Mouse (Mus musculus): ENCODE data around the gene Rassf1. TPM values are rescaled to one million over a fixed set of nuclear protein-coding genes. Genes with fewer than 3 reads are reported as not detected.
A peak's percentile ranks its signal among the peaks of the same experiment; 100 is the strongest.

Rassf1 gene
- polyA plus RNA-seq, 1 experiment from 2014 or later: 55.6 TPM

DNA sequence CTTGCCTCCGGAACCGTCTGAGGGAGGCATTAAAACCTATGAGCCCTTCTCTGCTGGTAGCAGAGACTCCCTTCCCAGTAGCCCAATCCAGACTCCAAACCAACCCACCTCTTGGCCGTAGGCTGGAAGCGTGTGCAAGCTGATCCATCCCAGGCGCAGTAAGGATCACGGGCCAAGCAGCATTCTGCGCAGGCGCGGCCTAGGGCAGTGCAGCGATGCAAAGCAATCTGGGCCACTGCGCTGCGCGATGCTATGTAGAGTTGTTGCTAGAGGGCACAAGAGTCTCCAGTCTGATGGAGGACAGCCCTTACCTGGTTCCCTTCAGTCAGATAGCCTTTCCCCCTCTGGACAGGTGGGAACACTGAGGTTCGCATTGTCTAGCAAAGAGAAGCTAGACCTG is 48.5 kb downstream of the Rassf1 start:
- H3K27ac ChIP-seq: no peak overlapping the region
- 0 out of 2 replicates have a peak, but pooled peaks cover under 1% of the 10 kb centered on the region for H3K36me3 ChIP-seq
- 0 out of 2 replicates have a peak, but pooled peaks cover 3% of the 10 kb centered on the region for H3K27me3 ChIP-seq
- no peak for ATAC-seq (ENCODE audit: insufficient number of reproducible peaks, insufficient read depth, low FRiP score, low TSS enrichment)
- no peaks in the 10 kb centered on the region for H3K9me3 ChIP-seq
- H3K4me3 ChIP-seq: no peak overlapping the region
- WGBS: 67% methylated on average over 14 of the region's 14 CpGs
- no peak overlapping the region for H3K9ac ChIP-seq
- H3K4me1 ChIP-seq: peaks cover 19% of the 10 kb centered on the region
- no peak overlapping the region for H3K4me2 ChIP-seq (replicated peaks)

GRCm38 (mm10) chr9:107600745-107601144 is 49.4 kb downstream of the Rassf1 start:
- no peak for ATAC-seq (ENCODE audit: insufficient number of reproducible peaks, insufficient read depth, low FRiP score, low TSS enrichment)
- Histone ChIP-seq H3K27ac (no peak overlapping the region), H3K27me3 (0 out of 2 replicates have a peak, but pooled peaks cover 3% of the 10 kb centered on the region), H3K9me3 (no peaks in the 10 kb centered on the region), H3K4me1 (peaks cover 28% of the 10 kb centered on the region), H3K9ac (no peak overlapping the region), H3K4me3 (no peak overlapping the region), H3K4me2 (replicated peaks) (no peak overlapping the region), H3K36me3 (no peaks in the 10 kb centered on the region)
- 80% methylated on average over 12 of the region's 12 CpGs for WGBS

- H3K27ac ChIP-seq: no peak overlapping the region
- no peaks in the 10 kb centered on the region for H3K36me3 ChIP-seq
- peaks cover 33% of the 10 kb centered on the region for H3K4me1 ChIP-seq
- WGBS: 89% methylated on average over 11 of the region's 11 CpGs
- no peak for ATAC-seq (ENCODE audit: insufficient number of reproducible peaks, insufficient read depth, low FRiP score, low TSS enrichment)
- no peak overlapping the region for H3K4me2 ChIP-seq (replicated peaks)
- no peak overlapping the region for H3K9ac ChIP-seq
- H3K4me3 ChIP-seq: no peak overlapping the region
- 0 out of 2 replicates have a peak, but pooled peaks cover 3% of the 10 kb centered on the region for H3K27me3 ChIP-seq
- H3K9me3 ChIP-seq: no peaks in the 10 kb centered on the region
These were observed 49.9 kb downstream of the Rassf1 start for GRCm38 (mm10) chr9:107601275-107601674.

- Histone ChIP-seq H3K9me3 (no peaks in the 10 kb centered on the region), H3K4me2 (replicated peaks) (no peak overlapping the region; the same call in 1 of the 2 replicates), H3K36me3 (no peaks in the 10 kb centered on the region), H3K27ac (0 out of 2 replicates have a peak overlapping the region, but pooled peaks have one; percentile 13), H3K9ac (peak overlapping the region; percentile 32; the same call in 1 of the 2 replicates), H3K27me3 (0 out of 2 replicates have a peak, but pooled peaks cover 3% of the 10 kb centered on the region), H3K4me3 (no peak overlapping the region), H3K4me1 (peaks cover 42% of the 10 kb centered on the region)
- ATAC-seq (ENCODE audit: insufficient number of reproducible peaks, insufficient read depth, low FRiP score, low TSS enrichment): peak; percentile 30; the same call in 1 of the 2 replicates
- 11% methylated on average over 10 of the region's 10 CpGs for WGBS
These were observed 50.8 kb downstream of the Rassf1 start for GRCm38 (mm10) chr9:107602068-107602648.

GRCm38 (mm10) chr9:107603251-107603650 is 51.9 kb downstream of the Rassf1 start:
- 80% methylated on average over 6 of the region's 6 CpGs for WGBS
- no peak for ATAC-seq (ENCODE audit: insufficient number of reproducible peaks, insufficient read depth, low FRiP score, low TSS enrichment)
- peaks cover 48% of the 10 kb centered on the region for H3K4me1 ChIP-seq

DNA sequence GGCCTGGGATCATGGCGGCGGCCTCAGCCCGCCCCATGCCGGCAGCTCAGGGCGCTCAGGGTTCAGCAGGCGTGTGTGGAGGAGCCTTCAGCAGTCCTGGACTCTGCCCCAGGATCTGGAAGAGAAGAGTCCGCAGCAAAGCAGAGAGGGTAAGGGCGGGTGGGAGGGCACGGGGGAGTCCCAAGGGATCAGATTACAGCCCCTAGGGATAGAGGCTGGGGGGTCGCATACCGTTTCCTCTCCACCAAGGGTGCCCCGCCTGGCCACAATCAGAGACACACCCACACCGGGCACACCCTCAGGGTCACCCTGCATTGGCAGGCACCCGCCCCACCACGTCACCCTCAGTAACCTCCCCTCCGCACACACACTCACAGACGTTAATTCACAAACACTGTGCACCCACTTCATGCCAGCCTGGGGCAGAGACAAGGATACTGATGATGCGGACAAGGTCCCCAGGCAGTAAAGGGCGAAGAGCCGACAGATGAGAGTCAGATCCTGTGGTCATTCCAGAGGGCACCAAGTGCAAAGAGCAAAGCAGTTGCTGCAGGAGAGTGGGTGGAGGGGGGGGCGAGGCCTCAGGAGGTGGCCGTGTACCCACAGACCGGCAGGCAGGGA is 53.8 kb downstream of the Rassf1 start:
- no peaks in the 10 kb centered on the region for H3K36me3 ChIP-seq
- ATAC-seq (ENCODE audit: insufficient number of reproducible peaks, insufficient read depth, low FRiP score, low TSS enrichment): no peak
- peak overlapping the region; percentile 37 for H3K4me2 ChIP-seq (replicated peaks)
- H3K4me3 ChIP-seq: no peak overlapping the region
- no peaks in the 10 kb centered on the region for H3K9me3 ChIP-seq
- WGBS: 28% methylated on average over 23 of the region's 23 CpGs
- peaks cover 61% of the 10 kb centered on the region for H3K4me1 ChIP-seq
- no peak overlapping the region for H3K27ac ChIP-seq
- 0 out of 2 replicates have a peak, but pooled peaks cover 3% of the 10 kb centered on the region for H3K27me3 ChIP-seq
- H3K9ac ChIP-seq: peak overlapping the region; percentile 33; the same call in 1 of the 2 replicates

More at GRCm38 (mm10) chr9:107603251-107603650, 51.9 kb downstream of the Rassf1 start:
- Histone ChIP-seq H3K36me3 (no peaks in the 10 kb centered on the region), H3K9me3 (no peaks in the 10 kb centered on the region), H3K4me3 (no peak overlapping the region), H3K27me3 (0 out of 2 replicates have a peak, but pooled peaks cover 3% of the 10 kb centered on the region), H3K27ac (no peak overlapping the region), H3K9ac (no peak overlapping the region), H3K4me2 (replicated peaks) (no peak overlapping the region)

DNA sequence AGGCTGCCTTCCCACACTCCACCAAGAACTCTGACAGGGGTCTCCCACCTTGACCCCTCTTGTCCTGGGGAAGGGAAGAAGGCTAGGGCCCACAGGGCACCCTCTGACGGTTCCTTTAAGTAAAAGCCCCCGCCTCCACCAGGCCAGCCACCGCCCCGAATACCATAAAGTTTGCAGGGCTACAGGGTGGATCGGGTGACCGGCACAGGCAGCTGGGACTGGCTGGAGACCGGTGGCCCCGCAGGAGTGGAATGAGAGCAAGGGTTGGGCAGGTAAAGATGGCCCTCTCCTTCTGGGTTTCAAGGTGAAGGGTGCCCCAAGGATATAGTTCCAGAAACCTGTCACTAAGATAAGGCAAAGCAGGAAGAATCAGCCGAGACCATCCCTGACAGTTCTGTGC is 55.2 kb downstream of the Rassf1 start:
- Histone ChIP-seq H3K4me1 (peaks cover 61% of the 10 kb centered on the region), H3K9ac (peak overlapping the region; percentile 19; the same call in 1 of the 2 replicates), H3K9me3 (no peaks in the 10 kb centered on the region), H3K36me3 (no peaks in the 10 kb centered on the region), H3K4me2 (replicated peaks) (peak overlapping the region; percentile 33), H3K27me3 (no peaks in the 10 kb centered on the region), H3K4me3 (no peak overlapping the region), H3K27ac (peak overlapping the region; percentile 46; the same call in 1 of the 2 replicates)
- no peak for ATAC-seq (ENCODE audit: insufficient number of reproducible peaks, insufficient read depth, low FRiP score, low TSS enrichment)
- 8% methylated on average over 9 of the region's 9 CpGs for WGBS

DNA sequence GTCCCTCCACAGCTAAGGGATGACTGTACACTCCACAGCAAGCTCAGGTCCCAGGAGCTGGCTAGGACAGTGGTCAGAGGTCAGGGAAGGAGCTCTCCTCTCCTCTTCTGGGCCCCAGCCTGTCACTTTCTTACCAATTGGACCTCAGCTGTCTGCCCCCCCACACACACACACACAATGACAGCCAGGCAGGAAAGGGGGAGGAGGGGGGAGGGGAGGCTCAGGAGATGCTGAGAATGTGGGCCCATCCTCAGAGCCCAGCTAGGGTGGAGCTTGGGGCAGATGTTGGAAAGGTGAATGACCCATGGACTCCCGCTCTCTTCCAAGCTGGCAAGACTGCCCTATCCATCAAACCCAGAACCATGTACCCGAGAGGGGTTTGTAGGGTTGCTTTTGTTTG is 55.7 kb downstream of the Rassf1 start:
- Histone ChIP-seq H3K27me3 (no peaks in the 10 kb centered on the region), H3K4me3 (no peak overlapping the region)

DNA sequence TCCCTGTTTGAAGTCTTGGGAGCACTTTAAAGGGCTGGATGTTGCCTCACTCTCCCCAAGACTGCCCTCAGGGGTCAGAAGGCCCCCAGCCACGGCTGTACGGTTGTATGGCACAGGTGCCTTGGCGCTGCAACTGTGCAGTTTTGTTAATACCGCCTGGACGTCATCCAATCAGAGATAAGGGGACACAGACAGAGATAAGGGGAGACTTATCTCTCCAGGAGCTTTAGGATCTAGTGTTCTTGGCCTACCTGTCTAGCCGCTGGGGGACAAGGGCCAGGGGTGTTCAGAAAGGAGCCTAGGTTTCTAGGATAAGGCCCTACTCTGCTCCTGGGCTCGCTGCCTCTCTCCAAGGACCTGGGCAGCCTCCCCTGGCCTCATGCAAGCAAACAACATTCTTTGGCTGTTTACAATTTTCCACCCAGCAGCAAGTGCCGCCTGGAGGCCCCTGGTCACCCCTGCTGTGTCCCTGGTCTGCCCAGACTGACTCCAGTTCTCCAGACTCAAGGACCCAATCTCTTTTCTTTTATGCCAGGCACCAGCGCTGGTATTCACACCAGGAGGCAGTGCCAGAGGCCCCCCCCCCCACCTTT is 56.4 kb downstream of the Rassf1 start:
- ATAC-seq (ENCODE audit: insufficient number of reproducible peaks, insufficient read depth, low FRiP score, low TSS enrichment): no peak
- WGBS: 56% methylated on average over 9 of the region's 9 CpGs

More for the DNA sequence above, 55.7 kb downstream of the Rassf1 start:
- Histone ChIP-seq H3K9me3 (no peaks in the 10 kb centered on the region), H3K36me3 (no peaks in the 10 kb centered on the region), H3K4me1 (peaks cover 64% of the 10 kb centered on the region), H3K4me2 (replicated peaks) (peak overlapping the region; percentile 33), H3K27ac (peak overlapping the region; percentile 46; the same call in 1 of the 2 replicates), H3K9ac (0 out of 2 replicates have a peak overlapping the region, but pooled peaks have one; percentile 19)
- no peak for ATAC-seq (ENCODE audit: insufficient number of reproducible peaks, insufficient read depth, low FRiP score, low TSS enrichment)
- 75% methylated on average over 2 of the region's 2 CpGs for WGBS

DNA sequence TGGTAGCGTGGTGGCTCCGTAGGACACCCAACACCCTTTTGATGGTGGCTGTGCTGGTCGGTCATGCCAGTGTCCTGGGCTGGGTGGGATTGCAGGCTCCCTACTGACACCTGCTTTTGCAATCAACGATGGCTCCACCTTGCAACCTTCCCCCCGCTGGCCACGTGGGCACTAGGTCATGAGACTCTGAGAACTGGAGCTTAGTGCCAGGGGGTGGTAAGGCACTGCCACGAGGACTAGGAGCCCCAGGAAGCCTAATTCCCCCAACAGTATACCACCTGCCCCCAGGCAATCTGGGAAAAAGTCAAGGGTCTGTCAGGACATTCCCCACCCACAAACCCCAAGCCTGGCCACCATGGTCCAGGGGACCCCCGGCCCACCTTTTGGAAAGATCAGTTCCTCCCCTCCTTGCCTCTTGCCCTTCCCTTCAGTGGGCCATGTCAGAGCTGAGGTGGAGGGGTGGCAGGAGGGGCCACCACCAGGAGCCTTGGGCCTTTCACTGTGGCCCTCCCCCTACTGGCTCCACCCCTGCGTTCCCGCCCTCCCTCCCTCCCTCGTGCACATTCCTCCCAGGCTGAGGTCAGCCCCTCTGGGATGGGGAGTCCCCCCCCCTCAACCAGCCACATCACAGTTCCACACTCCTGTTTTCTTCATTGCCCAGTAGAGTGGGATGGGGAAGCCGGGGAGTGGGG is 57.5 kb downstream of the Rassf1 start, which contains the start of gene Sema3b:
Gene Sema3b, minus strand, starts transcription at position 489 of the 692 bp plus-strand sequence.
- no peaks in the 10 kb centered on the region for H3K9me3 ChIP-seq
- 0 out of 2 replicates have a peak, but pooled peaks cover 2% of the 10 kb centered on the region for H3K36me3 ChIP-seq
- 37% methylated on average over 12 of the region's 12 CpGs for WGBS
- ATAC-seq (ENCODE audit: insufficient number of reproducible peaks, insufficient read depth, low FRiP score, low TSS enrichment): no peak
- peaks cover 62% of the 10 kb centered on the region for H3K4me1 ChIP-seq
- H3K27ac ChIP-seq: peak within 1 kb of the TSS; percentile 17; the same call in 1 of the 2 replicates
- H3K27me3 ChIP-seq: no peaks in the 10 kb centered on the region
- no peak within 1 kb of the TSS for H3K9ac ChIP-seq
- peak within 1 kb of the TSS; percentile 5; the same call in 1 of the 2 replicates for H3K4me2 ChIP-seq (replicated peaks)
- H3K4me3 ChIP-seq: no peak within 1 kb of the TSS

More for the DNA sequence above, 56.4 kb downstream of the Rassf1 start:
- Histone ChIP-seq H3K4me1 (peaks cover 62% of the 10 kb centered on the region), H3K36me3 (no peaks in the 10 kb centered on the region), H3K27me3 (no peaks in the 10 kb centered on the region), H3K4me3 (no peak overlapping the region), H3K4me2 (replicated peaks) (no peak overlapping the region), H3K27ac (no peak overlapping the region), H3K9me3 (no peaks in the 10 kb centered on the region), H3K9ac (no peak overlapping the region)

GRCm38 (mm10) chr9:107609433-107609830 is 58.1 kb downstream of the Rassf1 start:
- Histone ChIP-seq H3K4me3 (no peak overlapping the region), H3K4me2 (replicated peaks) (peak overlapping the region; percentile 5; the same call in 1 of the 2 replicates)

More at GRCm38 (mm10) chr9:107609433-107609830, 58.1 kb downstream of the Rassf1 start:
- peak overlapping the region; percentile 17; the same call in 1 of the 2 replicates for H3K27ac ChIP-seq
- H3K4me1 ChIP-seq: peaks cover 57% of the 10 kb centered on the region
- H3K36me3 ChIP-seq: peaks cover 7% of the 10 kb centered on the region; the same call in 1 of the 2 replicates
- no peaks in the 10 kb centered on the region for H3K27me3 ChIP-seq
- H3K9me3 ChIP-seq: no peaks in the 10 kb centered on the region
- H3K9ac ChIP-seq: no peak overlapping the region
- ATAC-seq (ENCODE audit: insufficient number of reproducible peaks, insufficient read depth, low FRiP score, low TSS enrichment): no peak
- WGBS: 63% methylated on average over 4 of the region's 4 CpGs

Data from embryonic facial prominence, embryonic 12.5 days (tissue).